14 mouse cellular contexts compared by ENCODE assay signal in genomic region chr5:139813963-139814381, GRCm38 (mm10). TPM values are rescaled to one million over a fixed set of nuclear protein-coding genes. Genes with fewer than 3 reads are reported as not detected.
A peak's percentile ranks its signal among the peaks of the same experiment; 100 is the strongest.
DNase-seq lines count a peak whose midpoint lies in the region; ATAC-seq lines count a peak whose summit lies in the region.
"Had no signal": no experiment of that assay in that cellular context is flagged by ENCODE, and none has a peak within 500 bp of the region (broad histone marks: within the 10 kb centered on the region; RNA-seq: fewer than 3 reads in every experiment).

No protein-coding gene starts in this region.

- no peaks in the 10 kb centered on the region for H3K9me3 ChIP-seq in embryonic facial prominence, embryonic 15.5 days (replicated peaks)
- no peaks in the 10 kb centered on the region for H3K9me3 ChIP-seq in limb, embryonic 10.5 days (replicated peaks)

- H3K36me3 ChIP-seq in embryonic facial prominence, embryonic 15.5 days, result no peaks in the 10 kb centered on the region
- no peaks in the 10 kb centered on the region for H3K36me3 ChIP-seq in limb, embryonic 10.5 days

- ATAC-seq in embryonic facial prominence, embryonic 15.5 days (ENCODE audit: insufficient number of reproducible peaks, low FRiP score, low TSS enrichment, low read depth), result peak; percentile 55
- ATAC-seq: activated CD4-positive, CD25-positive, alpha-beta regulatory T cell, adult 4 months had no signal

- 6% methylated on average over 13 of the region's 13 CpGs for WGBS in embryonic facial prominence, embryonic 15.5 days
- WGBS in limb, embryonic 10.5 days, result 4% methylated on average over 13 of the region's 13 CpGs

- peak; percentile 87 for DNase-seq in heart, adult 11 months
- DNase-seq in heart, postnatal 4 days, result no peak
- no peak for DNase-seq in limb, embryonic 10.5 days (ENCODE audit: low spot score)
- peak; percentile 64 for DNase-seq in lung, postnatal 14 days
- DNase-seq in left cerebral cortex, adult 11 months (ENCODE audit: low spot score), result no peak
- no peak for DNase-seq in layer of hippocampus, postnatal 25 days (ENCODE audit: extremely low spot score in 1 of 2, low spot score in 1 of 2)
- no peak for DNase-seq in right cerebral cortex, postnatal 36 days (ENCODE audit: low spot score in 2 of 2)
- DNase-seq: cerebellum, postnatal 14 days; gastrocnemius, postnatal 25 days; right cerebral cortex, postnatal 25 days had no signal

- no peak overlapping the region for H3K27ac ChIP-seq in embryonic facial prominence, embryonic 15.5 days (replicated peaks)
- 0 out of 2 replicates have a peak overlapping the region, but pooled peaks have one; percentile 42 for H3K27ac ChIP-seq in limb, embryonic 10.5 days

- no peak overlapping the region for H3K9ac ChIP-seq in embryonic facial prominence, embryonic 15.5 days

- H3K4me2 ChIP-seq in embryonic facial prominence, embryonic 15.5 days (replicated peaks), result peak overlapping the region; percentile 27

- H3K4me3 ChIP-seq in embryonic facial prominence, embryonic 15.5 days (replicated peaks), result peak overlapping the region; percentile 22; the same call in 1 of the 2 replicates
- peak overlapping the region; percentile 17 for H3K4me3 ChIP-seq in limb, embryonic 10.5 days

- H3K4me1 ChIP-seq in embryonic facial prominence, embryonic 15.5 days, result no peaks in the 10 kb centered on the region
- peaks cover 10% of the 10 kb centered on the region for H3K4me1 ChIP-seq in limb, embryonic 10.5 days

- peaks cover 17% of the 10 kb centered on the region for H3K27me3 ChIP-seq in embryonic facial prominence, embryonic 15.5 days
- peaks cover 54% of the 10 kb centered on the region for H3K27me3 ChIP-seq in limb, embryonic 10.5 days (ENCODE audit: low read depth, poor library complexity, severe bottlenecking)

RNA-seq across cellular contexts. Expression of gene Tmem184a, which starts 5.7 kb away (rescaled TPM):
- under 1 TPM; 0.07 to 0.14 TPM for total RNA-seq in heart, postnatal 4 days (2021)
- polyA plus RNA-seq in embryonic facial prominence, embryonic 15.5 days (2015; fragmentation: Nextera tagmentation; extraction: Ambion mirVana), result 10.7 and 12.2 TPM in 2 replicates
- 2.1 and 2.2 TPM in 2 replicates for polyA plus RNA-seq in limb, embryonic 10.5 days (2016; fragmentation: Nextera tagmentation; extraction: Ambion mirVana)
- under 1 TPM; 0.16 to 0.32 TPM for total RNA-seq in layer of hippocampus, postnatal 25 days (2021)
- total RNA-seq: midbrain, postnatal 0 days had no signal

RNA-seq across cellular contexts. Expression of gene Gm26938, which starts 12.2 kb away (rescaled TPM):
- total RNA-seq in heart, postnatal 4 days (2021), result not detected
- not detected in 2 replicates for polyA plus RNA-seq in embryonic facial prominence, embryonic 15.5 days (2015; fragmentation: Nextera tagmentation; extraction: Ambion mirVana)
- polyA plus RNA-seq in limb, embryonic 10.5 days (2016; fragmentation: Nextera tagmentation; extraction: Ambion mirVana), result not detected in 2 replicates
- not detected for total RNA-seq in layer of hippocampus, postnatal 25 days (2021)
- total RNA-seq: gastrocnemius, postnatal 25 days had no signal
- polyA plus RNA-seq: activated CD4-positive, CD25-positive, alpha-beta regulatory T cell, adult 4 months; large intestine, adult 2 months; midbrain, postnatal 0 days had no signal

RNA-seq across cellular contexts. Expression of gene Psmg3, which starts 12.7 kb away (rescaled TPM):
- total RNA-seq in heart, postnatal 4 days (2021), result 10 to 100 TPM; 12.2 to 15.2 TPM
- 61.0 and 63.2 TPM in 2 replicates for polyA plus RNA-seq in embryonic facial prominence, embryonic 15.5 days (2015; fragmentation: Nextera tagmentation; extraction: Ambion mirVana)
- polyA plus RNA-seq in limb, embryonic 10.5 days (2016; fragmentation: Nextera tagmentation; extraction: Ambion mirVana), result 89.9 and 116 TPM in 2 replicates
- total RNA-seq in layer of hippocampus, postnatal 25 days (2021), result 10 to 100 TPM; 20.5 TPM

RNA-seq across cellular contexts. Expression of gene Mafk, which starts 22.7 kb away (rescaled TPM):
- 10 to 100 TPM; 28.1 to 29.1 TPM for total RNA-seq in heart, postnatal 4 days (2021)
- polyA plus RNA-seq in embryonic facial prominence, embryonic 15.5 days (2015; fragmentation: Nextera tagmentation; extraction: Ambion mirVana), result 11.6 and 11.7 TPM in 2 replicates
- 7.1 and 8.1 TPM in 2 replicates for polyA plus RNA-seq in limb, embryonic 10.5 days (2016; fragmentation: Nextera tagmentation; extraction: Ambion mirVana)
- 10 to 100 TPM; 10.0 to 10.6 TPM for total RNA-seq in layer of hippocampus, postnatal 25 days (2021)

RNA-seq across cellular contexts. Expression of gene Ints1, which starts 38.5 kb away (rescaled TPM):
- total RNA-seq in heart, postnatal 4 days (2021), result 10 to 100 TPM; 50.6 to 54.8 TPM
- 23.0 and 23.7 TPM in 2 replicates for polyA plus RNA-seq in embryonic facial prominence, embryonic 15.5 days (2015; fragmentation: Nextera tagmentation; extraction: Ambion mirVana)
- 42.5 and 43.7 TPM in 2 replicates for polyA plus RNA-seq in limb, embryonic 10.5 days (2016; fragmentation: Nextera tagmentation; extraction: Ambion mirVana)
- total RNA-seq in layer of hippocampus, postnatal 25 days (2021), result 100 to 1,000 TPM in 1 of 2 experiments, 10 to 100 TPM in 1; 79.4 to 103 TPM

Comparison
In these comparisons a context has a peak if more than half of its experiments do, and no peak if none do; other contexts are left out.
1. DNase-seq: peak in heart, adult 11 months (single experiment) and lung, postnatal 14 days (single experiment); none in heart, postnatal 4 days (single experiment), limb, embryonic 10.5 days (single experiment), left cerebral cortex, adult 11 months (single experiment), layer of hippocampus, postnatal 25 days (0 of 2) and right cerebral cortex, postnatal 36 days (0 of 2).